Mouse (Mus musculus): ENCODE results near the gene Crlf1. TPM values are rescaled to one million over a fixed set of nuclear protein-coding genes. Genes with fewer than 3 reads are reported as not detected.

The Crlf1 gene
- polyA plus RNA-seq, 1 experiment: 3.4 TPM

DNA sequence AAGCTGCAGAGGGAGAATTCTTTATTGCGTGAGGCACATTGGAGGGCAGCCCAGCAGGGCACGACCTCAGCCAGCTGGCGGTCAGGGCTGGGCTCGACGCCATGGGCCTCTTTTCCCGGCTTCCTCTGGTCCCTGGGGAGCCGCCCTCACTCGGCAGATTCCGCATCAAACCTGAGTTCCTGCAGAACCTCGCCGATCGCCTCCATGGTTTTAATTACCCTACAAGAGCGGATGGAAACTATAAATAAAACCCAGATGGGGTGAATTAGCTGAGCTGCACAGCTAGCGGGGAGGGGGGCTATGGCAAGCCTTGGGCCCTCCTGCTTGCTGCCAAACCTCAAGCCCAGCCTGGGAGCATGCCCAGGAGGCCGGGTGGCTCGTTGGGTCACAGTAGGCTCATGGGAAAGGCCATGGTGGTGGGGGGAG lies 11.3 kb downstream of the Crlf1 start:
- Histone ChIP-seq H3K27ac (ENCODE audit: insufficient read depth, low read length) (no peak overlapping the region), H3K27me3 (ENCODE audit: control insufficient read depth, insufficient read depth, low read length) (no peaks in the 10 kb centered on the region; the same call in 1 of the 2 replicates), H3K4me3 (ENCODE audit: extremely low read depth, insufficient read depth, insufficient read length) (no peak overlapping the region), H3K36me3 (ENCODE audit: control insufficient read depth, insufficient read depth, low read length) (peaks cover 8% of the 10 kb centered on the region; the same call in 1 of the 2 replicates), H3K4me1 (ENCODE audit: control insufficient read depth, insufficient read depth, insufficient read length) (peaks cover 19% of the 10 kb centered on the region)
- DNase-seq (ENCODE audit: low read depth in 1 of 2, low spot score in 2 of 2): no peak
- 90% methylated on average over 16 of the region's 16 CpGs for WGBS
- TF ChIP-seq POLR2A (IDR thresholded peaks at IDR 0.05; ENCODE audit: low read depth, low read length): no peak
- TF ChIP-seq CTCF (IDR thresholded peaks at IDR 0.05; ENCODE audit: extremely low read depth, insufficient read depth, insufficient read length, insufficient replicate concordance): no peak

DNA sequence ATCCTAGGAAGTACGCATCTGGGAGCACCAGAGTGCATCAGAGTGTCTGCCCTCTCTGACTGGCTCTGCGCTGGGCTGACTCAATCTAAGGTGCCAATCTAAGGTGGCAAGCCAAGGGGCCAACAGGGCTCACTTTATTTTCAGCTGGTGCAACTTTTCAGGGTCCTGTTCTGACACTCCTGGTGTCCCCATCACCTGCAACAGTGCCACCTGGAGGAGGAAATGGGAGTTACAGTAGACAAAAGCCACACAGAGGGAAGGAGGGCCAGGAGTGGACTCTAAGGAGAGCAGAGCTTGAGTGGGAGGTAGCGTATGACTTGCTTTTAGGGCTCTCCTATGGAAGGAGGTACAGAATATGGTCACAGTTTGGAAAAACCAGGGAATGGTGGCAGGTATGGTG lies 11.9 kb downstream of the Crlf1 start:
- peaks cover 20% of the 10 kb centered on the region for H3K4me1 ChIP-seq (ENCODE audit: control insufficient read depth, insufficient read depth, insufficient read length)
- H3K27ac ChIP-seq (ENCODE audit: insufficient read depth, low read length): no peak overlapping the region
- H3K4me3 ChIP-seq (ENCODE audit: extremely low read depth, insufficient read depth, insufficient read length): no peak overlapping the region
- peaks cover 8% of the 10 kb centered on the region; the same call in 1 of the 2 replicates for H3K36me3 ChIP-seq (ENCODE audit: control insufficient read depth, insufficient read depth, low read length)
- DNase-seq (ENCODE audit: low read depth in 1 of 2, low spot score in 2 of 2): peak; percentile 57 to 76
- no peaks in the 10 kb centered on the region; the same call in 1 of the 2 replicates for H3K27me3 ChIP-seq (ENCODE audit: control insufficient read depth, insufficient read depth, low read length)
- TF ChIP-seq POLR2A (IDR thresholded peaks at IDR 0.05; ENCODE audit: low read depth, low read length) (no peak), CTCF (IDR thresholded peaks at IDR 0.05; ENCODE audit: extremely low read depth, insufficient read depth, insufficient read length, insufficient replicate concordance) (peak; percentile 46; the same call in 1 of the 2 replicates)
- WGBS: 83% methylated on average over 3 of the region's 3 CpGs

DNA sequence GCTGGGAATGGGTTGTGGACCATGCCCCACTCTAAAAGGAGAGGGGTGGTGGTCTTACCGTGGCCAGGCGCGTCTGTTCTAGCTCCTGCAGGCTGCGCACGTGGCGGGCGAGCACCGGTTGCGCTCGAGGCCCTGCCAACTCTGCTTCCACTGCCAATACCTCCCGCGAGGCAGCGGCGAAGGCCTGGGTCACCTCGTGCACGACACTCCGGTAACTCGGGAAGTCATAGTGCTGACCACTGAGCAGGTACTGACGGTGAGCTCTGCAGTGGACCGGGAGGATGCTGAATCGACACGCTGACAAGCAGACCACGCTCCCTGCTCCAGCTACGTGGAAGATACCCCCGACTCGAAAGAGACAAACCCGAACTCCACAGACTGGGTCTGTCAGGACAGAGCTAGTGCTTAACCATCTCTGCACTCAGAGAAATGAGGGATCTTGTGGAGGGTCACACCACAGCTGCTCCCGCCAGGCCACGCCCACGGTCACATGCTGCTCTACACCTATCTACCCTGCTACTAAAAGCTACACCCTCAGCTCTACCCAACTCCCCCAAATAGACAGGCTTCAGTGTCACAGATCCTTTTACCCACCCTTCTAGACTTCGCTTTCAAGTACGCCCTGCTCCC lies 12.9 kb downstream of the Crlf1 start:
- no peak for DNase-seq (ENCODE audit: low read depth in 1 of 2, low spot score in 2 of 2)
- Histone ChIP-seq H3K4me1 (ENCODE audit: control insufficient read depth, insufficient read depth, insufficient read length) (peaks cover 20% of the 10 kb centered on the region), H3K4me3 (ENCODE audit: extremely low read depth, insufficient read depth, insufficient read length) (peak overlapping the region; percentile 72), H3K27me3 (ENCODE audit: control insufficient read depth, insufficient read depth, low read length) (no peaks in the 10 kb centered on the region; the same call in 1 of the 2 replicates), H3K27ac (ENCODE audit: insufficient read depth, low read length) (peak overlapping the region; percentile 62), H3K36me3 (ENCODE audit: control insufficient read depth, insufficient read depth, low read length) (peaks cover 8% of the 10 kb centered on the region; the same call in 1 of the 2 replicates)
- TF ChIP-seq POLR2A (IDR thresholded peaks at IDR 0.05; ENCODE audit: low read depth, low read length): no peak
- 49% methylated on average over 32 of the region's 32 CpGs for WGBS

DNA sequence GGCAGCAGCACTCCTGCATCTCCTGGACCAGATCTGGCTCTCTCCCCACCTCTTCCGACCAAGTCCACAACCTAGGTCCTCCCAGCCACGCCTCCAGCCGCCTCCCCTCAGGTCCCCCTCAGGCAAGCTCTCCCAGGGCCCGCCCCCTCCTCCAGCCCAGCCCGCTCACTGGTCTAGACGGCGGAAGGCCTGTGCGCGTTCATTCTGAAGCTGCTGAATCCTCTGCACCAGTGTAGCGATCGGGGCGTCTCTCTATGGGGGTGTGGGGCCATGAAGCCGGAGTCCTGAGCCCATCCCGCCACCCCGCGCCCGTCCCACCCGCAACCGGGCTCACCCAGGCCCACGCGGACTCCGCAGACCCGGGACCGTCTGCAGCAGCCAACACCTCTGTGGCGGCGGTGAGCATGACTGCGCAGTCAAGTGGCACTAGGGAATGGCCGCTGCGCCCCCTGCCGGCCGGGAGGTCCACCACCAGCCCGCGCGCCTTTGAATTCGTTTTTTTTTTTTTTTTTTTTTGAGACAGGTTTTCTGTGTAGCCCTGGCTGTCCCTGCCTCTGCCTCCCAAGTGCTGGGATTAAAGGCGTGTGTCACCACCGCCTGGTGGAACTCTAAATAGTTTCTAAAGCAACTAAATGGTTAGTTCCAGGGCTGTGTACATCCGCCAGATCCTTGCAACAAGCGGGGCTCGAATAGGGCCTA lies 13.5 kb downstream of the Crlf1 start, which contains the start of gene Rex1bd:
Rex1bd (minus strand) TSS at position 425 of the 699 bp plus-strand sequence.
- Histone ChIP-seq H3K4me1 (ENCODE audit: control insufficient read depth, insufficient read depth, insufficient read length) (peaks cover 19% of the 10 kb centered on the region), H3K27ac (ENCODE audit: insufficient read depth, low read length) (peak within 1 kb of the TSS; percentile 62)

DNA sequence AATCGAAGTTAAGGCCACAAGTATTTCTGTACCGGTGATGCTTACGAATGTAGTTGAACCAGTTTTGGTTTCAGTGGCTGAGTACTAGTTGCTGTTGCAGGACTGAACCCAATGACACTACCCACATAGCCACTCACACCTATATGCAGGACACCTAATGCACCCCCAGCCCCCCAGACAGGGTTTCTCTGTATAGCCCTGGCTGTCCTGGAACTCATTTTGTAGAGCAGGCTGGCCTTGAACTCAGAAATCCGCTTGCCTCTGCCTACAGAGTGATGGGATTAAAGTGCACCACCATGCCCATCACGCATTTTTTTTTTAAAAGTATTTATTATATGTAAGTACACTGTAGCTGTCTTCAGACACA lies 14.1 kb downstream of the Crlf1 start:
- Histone ChIP-seq H3K4me3 (ENCODE audit: extremely low read depth, insufficient read depth, insufficient read length) (no peak overlapping the region), H3K4me1 (ENCODE audit: control insufficient read depth, insufficient read depth, insufficient read length) (peaks cover 19% of the 10 kb centered on the region), H3K36me3 (ENCODE audit: control insufficient read depth, insufficient read depth, low read length) (peaks cover 8% of the 10 kb centered on the region; the same call in 1 of the 2 replicates), H3K27ac (ENCODE audit: insufficient read depth, low read length) (no peak overlapping the region), H3K27me3 (ENCODE audit: control insufficient read depth, insufficient read depth, low read length) (no peaks in the 10 kb centered on the region)
- no peak for DNase-seq (ENCODE audit: low read depth in 1 of 2, low spot score in 2 of 2)
- WGBS: 80% methylated on average over 5 of the region's 5 CpGs
- TF ChIP-seq POLR2A (IDR thresholded peaks at IDR 0.05; ENCODE audit: low read depth, low read length): no peak
- no peak for TF ChIP-seq CTCF (IDR thresholded peaks at IDR 0.05; ENCODE audit: extremely low read depth, insufficient read depth, insufficient read length, insufficient replicate concordance)

More for the DNA sequence above, 13.5 kb downstream of the Crlf1 start, which contains the start of gene Rex1bd:
- DNase-seq (ENCODE audit: low read depth in 1 of 2, low spot score in 2 of 2): peak; percentile 82 to 91
- H3K27me3 ChIP-seq (ENCODE audit: control insufficient read depth, insufficient read depth, low read length): no peaks in the 10 kb centered on the region
- peak; percentile 93 for TF ChIP-seq CTCF (IDR thresholded peaks at IDR 0.05; ENCODE audit: extremely low read depth, insufficient read depth, insufficient read length, insufficient replicate concordance)
- peak; percentile 12; the same call in 1 of the 2 replicates for TF ChIP-seq POLR2A (IDR thresholded peaks at IDR 0.05; ENCODE audit: low read depth, low read length)
- peaks cover 8% of the 10 kb centered on the region; the same call in 1 of the 2 replicates for H3K36me3 ChIP-seq (ENCODE audit: control insufficient read depth, insufficient read depth, low read length)
- 6% methylated on average over 40 of the region's 40 CpGs for WGBS
- H3K4me3 ChIP-seq (ENCODE audit: extremely low read depth, insufficient read depth, insufficient read length): peak within 1 kb of the TSS; percentile 72

DNA sequence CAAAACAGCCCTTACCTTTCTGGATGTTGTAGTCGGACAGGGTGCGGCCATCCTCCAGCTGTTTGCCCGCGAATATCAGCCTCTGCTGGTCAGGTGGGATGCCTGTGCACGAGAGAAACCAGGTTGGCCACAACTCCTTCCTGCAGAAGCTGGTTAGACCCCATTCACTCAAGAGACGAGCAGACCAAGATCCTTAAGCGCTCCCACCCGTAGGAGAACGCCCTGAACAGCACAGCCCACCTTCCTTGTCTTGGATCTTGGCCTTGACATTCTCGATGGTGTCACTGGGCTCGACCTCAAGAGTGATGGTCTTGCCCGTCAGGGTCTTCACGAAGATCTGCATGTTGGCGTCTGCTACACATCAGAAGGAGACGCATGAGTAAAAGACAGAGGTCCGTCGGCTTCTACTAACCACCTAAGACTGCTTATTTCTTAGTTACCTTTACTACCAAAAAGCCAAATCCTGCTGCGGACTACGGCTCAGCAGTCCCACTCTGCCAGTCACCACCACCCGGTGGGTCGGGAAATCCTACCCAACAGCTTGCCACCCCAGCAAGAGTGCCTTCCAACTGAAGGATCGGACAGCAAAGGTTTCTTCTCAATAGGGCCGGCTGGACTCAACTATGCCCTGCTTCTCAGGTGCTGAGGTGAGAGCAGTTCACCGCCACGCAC lies 16.5 kb downstream of the Crlf1 start:
- no peak for DNase-seq (ENCODE audit: low read depth in 1 of 2, low spot score in 2 of 2)
- 10% methylated on average over 25 of the region's 25 CpGs for WGBS
- Histone ChIP-seq H3K36me3 (ENCODE audit: control insufficient read depth, insufficient read depth, low read length) (peaks cover 14% of the 10 kb centered on the region; the same call in 1 of the 2 replicates), H3K4me1 (ENCODE audit: control insufficient read depth, insufficient read depth, insufficient read length) (peaks cover 18% of the 10 kb centered on the region), H3K27me3 (ENCODE audit: control insufficient read depth, insufficient read depth, low read length) (no peaks in the 10 kb centered on the region), H3K27ac (ENCODE audit: insufficient read depth, low read length) (peak overlapping the region; percentile 46; the same call in 1 of the 2 replicates), H3K4me3 (ENCODE audit: extremely low read depth, insufficient read depth, insufficient read length) (peak overlapping the region; percentile 91)
- TF ChIP-seq POLR2A (IDR thresholded peaks at IDR 0.05; ENCODE audit: low read depth, low read length) (no peak), CTCF (IDR thresholded peaks at IDR 0.05; ENCODE audit: extremely low read depth, insufficient read depth, insufficient read length, insufficient replicate concordance) (no peak)

Measured in spleen, adult 2 months (tissue).